Mouse (Mus musculus): ENCODE results near the gene Olfml2b. TPM values are rescaled to one million over a fixed set of nuclear protein-coding genes. Genes with fewer than 3 reads are reported as not detected.

The Olfml2b gene
- polyA plus RNA-seq, 1 experiment: 4.3 TPM

DNA sequence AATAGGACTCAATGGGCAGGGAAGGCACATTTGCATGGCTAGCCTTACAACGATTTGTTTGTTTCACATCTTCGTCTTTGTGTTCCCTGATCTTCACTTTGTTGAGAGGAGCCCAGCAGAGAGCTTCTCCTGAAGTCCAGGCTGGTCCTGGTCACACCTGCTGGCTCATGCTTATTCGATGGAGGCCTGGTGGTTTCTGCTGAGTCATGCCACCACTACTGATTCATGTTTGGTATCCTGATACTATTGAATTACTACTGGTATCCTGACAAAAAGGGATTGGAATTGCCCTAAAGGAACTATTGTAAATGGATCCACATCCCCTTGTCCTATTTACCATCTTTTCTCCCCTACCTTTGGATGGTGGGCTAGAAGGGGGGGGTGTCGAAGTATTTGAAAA is 13.8 kb upstream of the Olfml2b start:
- Histone ChIP-seq H3K4me1 (ENCODE audit: control insufficient read depth, insufficient read depth, insufficient read length, low read length) (no peaks in the 10 kb centered on the region), H3K4me3 (ENCODE audit: insufficient read depth, low read depth, low read length) (no peak overlapping the region), H3K27ac (replicated peaks; ENCODE audit: low read depth, low read length) (no peak overlapping the region)

DNA sequence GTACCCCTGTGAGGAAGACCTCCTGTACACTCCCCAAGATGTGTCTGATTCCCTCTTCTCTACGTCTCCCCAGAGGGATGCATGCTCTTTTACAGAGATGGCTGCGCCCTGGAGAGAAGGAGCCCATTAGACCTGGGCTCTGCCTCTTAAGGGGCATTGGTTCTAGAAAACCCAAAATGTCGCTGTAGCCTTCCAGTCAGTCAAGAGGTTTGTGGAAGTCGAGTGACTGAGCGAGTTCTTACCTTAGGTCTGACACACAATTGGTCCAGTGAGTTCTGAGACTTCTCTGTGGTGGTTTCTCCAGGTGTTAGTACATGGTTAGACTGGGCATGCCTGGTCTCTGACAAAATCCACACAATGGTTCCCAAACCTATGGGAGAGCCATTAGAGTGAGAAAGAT is 12.8 kb upstream of the Olfml2b start:
- H3K4me3 ChIP-seq (ENCODE audit: insufficient read depth, low read depth, low read length): no peak overlapping the region
- H3K27ac ChIP-seq (replicated peaks; ENCODE audit: low read depth, low read length): no peak overlapping the region
- H3K4me1 ChIP-seq (ENCODE audit: control insufficient read depth, insufficient read depth, insufficient read length, low read length): no peaks in the 10 kb centered on the region

DNA sequence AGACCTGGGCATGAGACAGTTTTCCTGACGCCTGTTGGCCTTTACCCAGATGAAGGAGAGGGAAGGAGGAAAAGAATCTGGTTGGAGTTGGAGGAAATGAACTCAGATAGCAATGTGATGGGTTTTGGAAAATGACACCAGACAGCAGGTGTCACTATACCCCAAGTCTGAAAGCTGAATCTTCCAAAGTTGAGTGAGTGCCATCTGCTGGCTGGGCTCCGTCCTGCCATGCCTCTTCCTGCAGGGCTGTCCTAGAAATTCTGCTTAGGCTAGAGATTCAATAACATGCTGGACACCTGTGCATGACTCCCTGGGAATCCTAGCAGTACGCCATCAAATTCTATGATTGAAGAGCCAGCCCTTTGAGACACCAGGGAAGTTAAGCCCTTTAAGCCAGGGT is 11.9 kb upstream of the Olfml2b start:
- no peaks in the 10 kb centered on the region for H3K4me1 ChIP-seq (ENCODE audit: control insufficient read depth, insufficient read depth, insufficient read length, low read length)
- H3K27ac ChIP-seq (replicated peaks; ENCODE audit: low read depth, low read length): no peak overlapping the region
- no peak overlapping the region for H3K4me3 ChIP-seq (ENCODE audit: insufficient read depth, low read depth, low read length)

GRCm38 (mm10) chr1:170632856-170633255 is 11.5 kb upstream of the Olfml2b start:
- H3K4me1 ChIP-seq (ENCODE audit: control insufficient read depth, insufficient read depth, insufficient read length, low read length): no peaks in the 10 kb centered on the region
- H3K27ac ChIP-seq (replicated peaks; ENCODE audit: low read depth, low read length): no peak overlapping the region
- no peak overlapping the region for H3K4me3 ChIP-seq (ENCODE audit: insufficient read depth, low read depth, low read length)

- Histone ChIP-seq H3K27ac (replicated peaks; ENCODE audit: low read depth, low read length) (no peak overlapping the region), H3K4me1 (ENCODE audit: control insufficient read depth, insufficient read depth, insufficient read length, low read length) (no peaks in the 10 kb centered on the region), H3K4me3 (ENCODE audit: insufficient read depth, low read depth, low read length) (no peak overlapping the region)
Measured at GRCm38 (mm10) chr1:170638941-170639340, 5.4 kb upstream of the Olfml2b start.

GRCm38 (mm10) chr1:170645896-170646605 is 1.7 kb downstream of the Olfml2b start:
- no peak overlapping the region for H3K27ac ChIP-seq (replicated peaks; ENCODE audit: low read depth, low read length)
- H3K4me3 ChIP-seq (ENCODE audit: insufficient read depth, low read depth, low read length): peak overlapping the region; percentile 22; the same call in 1 of the 2 replicates
- H3K4me1 ChIP-seq (ENCODE audit: control insufficient read depth, insufficient read depth, insufficient read length, low read length): no peaks in the 10 kb centered on the region

DNA sequence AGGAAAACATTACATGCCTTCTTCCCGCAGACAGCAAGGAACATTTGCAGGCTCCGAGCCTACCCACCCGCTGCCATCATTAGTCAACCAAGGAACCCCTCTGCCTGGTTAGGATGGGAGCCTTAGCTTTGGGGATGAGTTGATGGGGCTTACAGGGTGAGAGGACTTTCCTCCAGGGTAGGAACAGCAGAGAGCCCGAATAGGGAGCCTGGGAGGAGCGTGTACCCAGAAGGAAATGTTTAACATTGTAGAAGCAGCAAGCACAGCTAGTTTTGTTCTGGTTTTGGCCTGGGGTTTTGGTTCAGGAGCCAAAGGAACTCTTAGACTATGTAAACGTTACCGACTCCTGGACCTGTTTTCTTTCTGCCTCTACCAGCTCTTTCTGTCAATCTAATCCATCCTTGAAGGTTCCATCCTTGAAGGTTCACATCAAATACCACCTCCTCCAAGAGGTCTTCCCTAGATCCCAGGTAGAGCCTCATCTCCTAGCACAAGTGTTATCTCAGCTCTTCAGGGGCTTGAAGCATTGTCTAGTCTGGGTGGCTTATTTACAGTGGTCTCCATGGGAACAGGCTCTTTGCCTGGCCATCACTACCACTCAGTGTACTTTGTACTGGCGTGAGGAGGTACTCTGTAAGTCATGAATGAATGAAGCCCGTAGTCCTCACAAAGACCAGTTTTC is 2.4 kb downstream of the Olfml2b start:
- Histone ChIP-seq H3K4me3 (ENCODE audit: insufficient read depth, low read depth, low read length) (0 out of 2 replicates have a peak overlapping the region, but pooled peaks have one; percentile 6), H3K4me1 (ENCODE audit: control insufficient read depth, insufficient read depth, insufficient read length, low read length) (no peaks in the 10 kb centered on the region; the same call in 1 of the 2 replicates), H3K27ac (replicated peaks; ENCODE audit: low read depth, low read length) (no peak overlapping the region)

DNA sequence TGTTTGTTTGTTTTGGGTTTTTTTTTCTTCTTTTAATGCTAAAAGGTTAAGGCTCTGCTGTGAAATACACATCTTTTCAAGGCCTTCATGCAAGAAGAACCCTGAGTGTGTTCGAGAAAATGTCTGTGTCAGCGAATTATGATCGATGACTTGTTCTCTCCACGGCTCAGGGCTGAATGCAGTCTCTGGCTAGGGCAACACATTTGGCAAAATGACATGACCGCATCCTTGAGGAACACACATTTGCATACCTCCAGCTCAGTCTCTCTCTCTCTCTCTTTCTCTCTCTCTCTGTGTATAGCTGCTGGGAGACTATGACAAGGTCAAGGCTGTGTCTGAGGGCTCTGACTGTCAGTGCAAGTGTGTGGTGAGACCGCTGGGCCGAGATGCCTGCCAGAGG is 3.0 kb downstream of the Olfml2b start:
- H3K27ac ChIP-seq (replicated peaks; ENCODE audit: low read depth, low read length): no peak overlapping the region

DNA sequence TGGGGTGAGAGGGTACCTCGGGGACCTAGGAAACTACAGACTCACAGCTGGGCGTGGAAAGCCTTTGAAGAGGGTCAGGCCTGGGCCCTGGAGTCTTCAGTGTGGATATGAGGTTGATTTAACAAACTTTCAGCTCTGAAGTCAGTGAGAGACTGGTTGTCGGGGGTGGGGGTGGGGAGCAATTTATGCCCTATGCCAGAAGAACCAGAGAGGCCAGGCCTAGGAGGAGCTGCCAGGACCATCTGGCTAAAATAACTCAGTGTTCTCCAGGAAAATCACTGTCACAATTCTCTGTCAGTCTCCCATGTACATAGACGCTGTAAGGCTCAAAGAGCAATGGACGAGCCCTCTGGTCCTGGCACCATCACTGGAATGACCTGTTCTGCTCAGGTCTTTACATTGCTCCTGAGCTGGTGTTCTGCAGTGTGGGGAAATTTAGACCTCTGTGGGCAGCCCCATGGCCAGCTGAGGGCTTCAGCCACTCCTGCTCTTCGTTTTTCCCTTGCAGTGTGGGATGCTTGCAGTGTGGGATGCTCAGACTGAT is 3.7 kb downstream of the Olfml2b start:
- H3K4me3 ChIP-seq (ENCODE audit: insufficient read depth, low read depth, low read length): no peak overlapping the region
- H3K27ac ChIP-seq (replicated peaks; ENCODE audit: low read depth, low read length): no peak overlapping the region
- no peaks in the 10 kb centered on the region; the same call in 1 of the 2 replicates for H3K4me1 ChIP-seq (ENCODE audit: control insufficient read depth, insufficient read depth, insufficient read length, low read length)

More for the DNA sequence above, 3.0 kb downstream of the Olfml2b start:
- no peaks in the 10 kb centered on the region; the same call in 1 of the 2 replicates for H3K4me1 ChIP-seq (ENCODE audit: control insufficient read depth, insufficient read depth, insufficient read length, low read length)
- no peak overlapping the region for H3K4me3 ChIP-seq (ENCODE audit: insufficient read depth, low read depth, low read length)

GRCm38 (mm10) chr1:170651046-170651723 is 6.9 kb downstream of the Olfml2b start:
- H3K4me3 ChIP-seq (ENCODE audit: insufficient read depth, low read depth, low read length): no peak overlapping the region
- H3K4me1 ChIP-seq (ENCODE audit: control insufficient read depth, insufficient read depth, insufficient read length, low read length): no peaks in the 10 kb centered on the region; the same call in 1 of the 2 replicates
- H3K27ac ChIP-seq (replicated peaks; ENCODE audit: low read depth, low read length): no peak overlapping the region

- H3K4me3 ChIP-seq (ENCODE audit: insufficient read depth, low read depth, low read length): no peak overlapping the region
- no peaks in the 10 kb centered on the region; the same call in 1 of the 2 replicates for H3K4me1 ChIP-seq (ENCODE audit: control insufficient read depth, insufficient read depth, insufficient read length, low read length)
- H3K27ac ChIP-seq (replicated peaks; ENCODE audit: low read depth, low read length): no peak overlapping the region
Measured at GRCm38 (mm10) chr1:170651989-170652740, 7.8 kb downstream of the Olfml2b start.

- H3K27ac ChIP-seq (replicated peaks; ENCODE audit: low read depth, low read length): no peak overlapping the region
- H3K4me3 ChIP-seq (ENCODE audit: insufficient read depth, low read depth, low read length): no peak overlapping the region
- H3K4me1 ChIP-seq (ENCODE audit: control insufficient read depth, insufficient read depth, insufficient read length, low read length): no peaks in the 10 kb centered on the region; the same call in 1 of the 2 replicates
Measured at GRCm38 (mm10) chr1:170655280-170655917, 11.1 kb downstream of the Olfml2b start.

GRCm38 (mm10) chr1:170656518-170657227 is 12.3 kb downstream of the Olfml2b start:
- Histone ChIP-seq H3K4me3 (ENCODE audit: insufficient read depth, low read depth, low read length) (no peak overlapping the region), H3K27ac (replicated peaks; ENCODE audit: low read depth, low read length) (no peak overlapping the region), H3K4me1 (ENCODE audit: control insufficient read depth, insufficient read depth, insufficient read length, low read length) (no peaks in the 10 kb centered on the region)

DNA sequence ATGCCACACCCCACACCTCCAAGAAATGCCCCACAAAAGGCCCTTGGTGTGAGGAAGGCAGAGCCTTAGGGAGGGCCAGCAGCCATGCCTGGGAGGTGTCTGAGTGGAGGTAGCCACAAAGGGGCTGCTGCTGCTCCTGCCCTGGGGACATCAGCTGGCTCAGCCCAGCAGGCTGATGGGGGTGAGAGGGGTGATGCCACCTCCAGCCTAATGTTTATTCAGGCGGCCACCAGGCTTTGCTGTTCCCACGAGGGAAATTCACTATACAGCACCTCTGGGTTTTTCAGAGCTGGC is 12.8 kb downstream of the Olfml2b start:
- Histone ChIP-seq H3K4me3 (ENCODE audit: insufficient read depth, low read depth, low read length) (no peak overlapping the region), H3K4me1 (ENCODE audit: control insufficient read depth, insufficient read depth, insufficient read length, low read length) (no peaks in the 10 kb centered on the region), H3K27ac (replicated peaks; ENCODE audit: low read depth, low read length) (no peak overlapping the region)
